Mouse (Mus musculus): ENCODE results near the gene Lars2.

GRCm38 (mm10) chr9:123478586-123479195 lies 112.0 kb downstream of the Lars2 start, which contains the start of gene Limd1:
- no peak for TF ChIP-seq E2F4 (IDR thresholded peaks at IDR 0.05; ENCODE audit: insufficient replicate concordance, low read depth, low read length)
- TF ChIP-seq MYC (IDR thresholded peaks at IDR 0.05; ENCODE audit: low read depth, low read length), result peak; percentile 91
- peak; percentile 13; the same call in 1 of the 2 replicates for TF ChIP-seq SMC3 (IDR thresholded peaks at IDR 0.05; ENCODE audit: low read depth, low read length)
- no peak for TF ChIP-seq ETS1 (conservative IDR thresholded peaks at IDR 0.05; ENCODE audit: low read depth, low read length)
- no peak for TF ChIP-seq RCOR1 (conservative IDR thresholded peaks at IDR 0.05; ENCODE audit: low read depth, low read length)
- peak in 1 of 2 experiments; percentile 40; a peak in 1 of 4 replicates for TF ChIP-seq CTCF (conservative IDR thresholded peaks at IDR 0.05 in 1 of 2, IDR thresholded peaks at IDR 0.05 in 1 of 2; ENCODE audit: low read depth in 2 of 2, low read length in 2 of 2)
- no peak; the same call in none of the 2 replicates for TF ChIP-seq RAD21 (IDR thresholded peaks at IDR 0.05; ENCODE audit: low read depth, low read length)
- peak; percentile 77 for TF ChIP-seq POLR2A (IDR thresholded peaks at IDR 0.05; ENCODE audit: low read depth, low read length)
- TF ChIP-seq EP300 (IDR thresholded peaks at IDR 0.05; ENCODE audit: low read length), result 0 out of 2 replicates have a peak, but pooled peaks have one; percentile 27
- TF ChIP-seq POLR2AphosphoS2 (IDR thresholded peaks at IDR 0.05; ENCODE audit: low read depth, low read length), result 0 out of 2 replicates have a peak, but pooled peaks have one; percentile 49
- no peak for TF ChIP-seq ZC3H11A (IDR thresholded peaks at IDR 0.05; ENCODE audit: low read depth, low read length)

Measured in CH12.LX (cell line).